In genomic region chr9:40391852-40392695, GRCm38 (mm10) we compare ENCODE assay signal across 8 mouse cellular contexts.
A peak's percentile ranks its signal among the peaks of the same experiment; 100 is the strongest.
DNase-seq lines count a peak whose midpoint lies in the region; ATAC-seq and TF ChIP-seq lines count a peak whose summit lies in the region.

No protein-coding gene starts in this region.

- H3K9ac ChIP-seq in hindbrain, embryonic 16.5 days (ENCODE audit: low read depth, low read length) = peak overlapping the region; percentile 60

- TF ChIP-seq POLR2A in embryonic fibroblast, embryonic 13.5 days (IDR thresholded peaks at IDR 0.05; ENCODE audit: low read depth, low read length) = peak; percentile 41; the same call in 1 of the 2 replicates

- intact Hi-C loops in gastrocnemius, postnatal 14 days (cut with DNase I; ENCODE audit: low total_unique reads) = no loop called here

- DNase-seq in gastrocnemius, postnatal 14 days = peak; percentile 16
- no peak for DNase-seq in gastrocnemius, postnatal 4 days (ENCODE audit: low spot score in 2 of 2)
- peak; percentile 65 to 74 for DNase-seq in adrenal gland, postnatal 36 days
- DNase-seq in liver = peak; percentile 35
- DNase-seq in right cerebral cortex, postnatal 14 days = peak; percentile 70
- no peak for DNase-seq in spleen, postnatal 10 days (ENCODE audit: low spot score in 2 of 2)

- H3K4me3 ChIP-seq in embryonic fibroblast, embryonic 13.5 days (ENCODE audit: insufficient read depth, low read length) = no peak overlapping the region
- peak overlapping the region; percentile 21 for H3K4me3 ChIP-seq in hindbrain, embryonic 16.5 days (ENCODE audit: low read length)

- no peaks in the 10 kb centered on the region for H3K27me3 ChIP-seq in hindbrain, embryonic 16.5 days (replicated peaks; ENCODE audit: control insufficient read depth, insufficient read depth, low read length)

- WGBS in hindbrain, embryonic 16.5 days = 21% methylated on average over 19 of the region's 20 CpGs

- H3K36me3 ChIP-seq in hindbrain, embryonic 16.5 days (ENCODE audit: control insufficient read depth, insufficient read depth, low read length) = no peaks in the 10 kb centered on the region

- ATAC-seq in hindbrain, embryonic 16.5 days = peak; percentile 90

- H3K9me3 ChIP-seq in hindbrain, embryonic 16.5 days (ENCODE audit: control insufficient read depth, low read length) = no peaks in the 10 kb centered on the region

- peak overlapping the region; percentile 51 for H3K4me2 ChIP-seq in hindbrain, embryonic 16.5 days (ENCODE audit: low read length)

- H3K27ac ChIP-seq in embryonic fibroblast, embryonic 13.5 days (ENCODE audit: insufficient read depth, low read length) = peak overlapping the region; percentile 39; the same call in 1 of the 2 replicates
- peak overlapping the region; percentile 89 for H3K27ac ChIP-seq in hindbrain, embryonic 16.5 days (ENCODE audit: low read depth, low read length)

- H3K4me1 ChIP-seq in embryonic fibroblast, embryonic 13.5 days (ENCODE audit: control insufficient read depth, insufficient read depth, low read length) = peaks cover 4% of the 10 kb centered on the region; the same call in 1 of the 2 replicates
- H3K4me1 ChIP-seq in hindbrain, embryonic 16.5 days (ENCODE audit: control insufficient read depth, insufficient read depth, low read depth, low read length) = peaks cover 23% of the 10 kb centered on the region

- TF ChIP-seq CTCF in embryonic fibroblast, embryonic 13.5 days (IDR thresholded peaks at IDR 0.05; ENCODE audit: borderline replicate concordance, insufficient read depth, low read length) = no peak

Comparison
In these comparisons a context has a peak if more than half of its experiments do, and no peak if none do; other contexts are left out.
1. DNase-seq: peak in gastrocnemius, postnatal 14 days (single experiment), adrenal gland, postnatal 36 days (2 of 2), liver (single experiment) and right cerebral cortex, postnatal 14 days (single experiment); none in gastrocnemius, postnatal 4 days (0 of 2) and spleen, postnatal 10 days (0 of 2).